Mouse (Mus musculus) left cerebral cortex, adult 8-10 months (tissue): ENCODE data around the gene Olfr1396. TPM values are rescaled to one million over a fixed set of nuclear protein-coding genes. Genes with fewer than 3 reads are reported as not detected.
A peak's percentile ranks its signal among the peaks of the same experiment; 100 is the strongest.
"Not testable (repeated sequence)": the region's sequence is repeated elsewhere in the genome, so short reads cannot be mapped to it uniquely, and the experiment has no call there.

Source experiments
- DNase-seq, 2 experiments: peaks; one replicate each; pipeline ENCODE4 v3.0.0; 2022; ENCODE audit warnings: low spot score in 2 of 2
- total RNA-seq, 4 experiments: library from RNA; stranded (reverse); gene quantifications; 2 replicates each; pipeline ENCODE4 v1.2.4; 2022

Gene Olfr1396
- total RNA-seq, 4 experiments from 2014 or later = not detected

DNA sequence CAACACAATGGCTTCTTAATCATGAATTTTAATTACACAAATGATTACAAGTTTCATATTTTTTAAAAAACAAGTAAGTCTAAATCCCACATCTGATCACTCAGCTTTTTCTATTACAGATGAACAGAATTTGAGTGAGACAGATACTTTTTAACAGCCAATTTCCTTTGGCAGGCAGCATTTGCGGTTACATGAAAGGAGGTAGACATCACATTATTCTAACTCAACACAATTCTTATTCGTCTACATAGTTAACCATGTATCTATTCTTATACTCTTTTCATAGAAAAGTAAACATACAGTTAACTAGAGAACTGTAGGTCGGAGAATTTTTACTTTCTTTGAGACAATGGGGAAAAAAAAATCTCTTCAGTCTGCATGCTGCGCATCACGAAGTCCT, 24.1 kb downstream of the Olfr1396 start:
- no peak for DNase-seq

DNA sequence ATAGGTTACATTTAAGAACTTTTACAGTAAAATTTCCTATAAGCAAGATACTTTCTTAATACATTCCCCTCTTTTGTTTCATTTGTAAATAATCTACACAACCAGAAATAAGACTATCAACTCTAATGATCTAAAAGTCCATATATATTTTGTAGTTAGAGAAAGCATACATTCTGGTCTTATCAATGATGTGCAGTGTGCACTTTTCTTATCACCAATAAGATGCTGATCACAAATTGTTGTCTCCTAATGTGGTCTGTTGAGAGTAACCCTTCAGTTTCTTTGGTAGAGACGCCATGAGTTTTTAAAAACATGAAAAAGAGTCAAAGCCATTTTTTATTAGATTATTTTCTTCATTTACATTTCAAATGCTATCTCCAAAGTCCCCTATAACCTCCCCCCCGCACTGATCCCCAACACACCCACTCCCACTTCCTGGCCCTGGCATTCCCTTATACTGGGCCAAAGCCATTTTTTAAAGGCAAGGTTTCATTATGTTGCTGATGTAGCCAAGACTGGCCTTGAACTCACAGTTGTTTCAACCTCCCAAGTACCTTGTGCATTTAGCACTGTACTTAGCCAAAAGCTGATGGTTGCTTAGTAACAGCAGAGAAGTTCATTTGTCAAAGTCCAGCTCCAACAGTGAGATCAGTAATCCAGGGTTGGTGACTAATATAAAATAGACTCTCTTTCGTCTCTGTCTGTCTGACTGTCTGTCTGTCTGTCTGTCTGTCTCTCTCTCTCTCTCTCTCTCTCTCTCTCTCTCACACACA, 24.8 kb downstream of the Olfr1396 start:
- no peak for DNase-seq

DNA sequence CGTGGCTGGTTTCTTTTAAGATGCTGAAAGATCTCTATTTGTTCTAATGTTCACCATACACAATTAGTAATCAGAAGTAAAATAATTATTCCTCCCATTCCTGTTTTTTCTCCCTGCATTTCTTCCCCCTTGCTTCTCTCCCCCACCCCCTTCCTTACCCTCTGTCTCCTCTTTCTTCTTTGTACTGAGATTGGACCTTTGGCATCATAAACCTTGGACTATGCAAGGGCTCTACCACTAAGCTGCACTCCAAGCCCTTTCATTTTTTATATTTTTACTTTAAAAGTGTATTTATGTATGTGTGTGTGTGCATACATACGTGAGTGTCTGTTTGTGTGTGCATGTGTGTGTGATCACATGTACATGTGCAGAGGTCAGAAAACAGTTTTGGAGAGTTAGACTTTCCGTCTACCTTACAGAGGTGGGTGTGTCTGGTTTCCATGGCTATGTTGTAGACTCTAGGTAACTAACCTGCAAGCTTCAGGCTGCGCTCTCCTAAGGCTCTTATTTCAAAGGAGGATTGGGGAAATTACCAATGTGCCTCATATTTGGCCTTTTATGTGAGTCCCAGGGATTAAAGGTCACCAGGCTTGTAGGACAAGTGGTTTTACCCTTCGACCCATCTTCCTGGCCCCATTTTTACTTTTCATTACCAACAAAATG, 25.6 kb downstream of the Olfr1396 start:
- DNase-seq = no peak

DNA sequence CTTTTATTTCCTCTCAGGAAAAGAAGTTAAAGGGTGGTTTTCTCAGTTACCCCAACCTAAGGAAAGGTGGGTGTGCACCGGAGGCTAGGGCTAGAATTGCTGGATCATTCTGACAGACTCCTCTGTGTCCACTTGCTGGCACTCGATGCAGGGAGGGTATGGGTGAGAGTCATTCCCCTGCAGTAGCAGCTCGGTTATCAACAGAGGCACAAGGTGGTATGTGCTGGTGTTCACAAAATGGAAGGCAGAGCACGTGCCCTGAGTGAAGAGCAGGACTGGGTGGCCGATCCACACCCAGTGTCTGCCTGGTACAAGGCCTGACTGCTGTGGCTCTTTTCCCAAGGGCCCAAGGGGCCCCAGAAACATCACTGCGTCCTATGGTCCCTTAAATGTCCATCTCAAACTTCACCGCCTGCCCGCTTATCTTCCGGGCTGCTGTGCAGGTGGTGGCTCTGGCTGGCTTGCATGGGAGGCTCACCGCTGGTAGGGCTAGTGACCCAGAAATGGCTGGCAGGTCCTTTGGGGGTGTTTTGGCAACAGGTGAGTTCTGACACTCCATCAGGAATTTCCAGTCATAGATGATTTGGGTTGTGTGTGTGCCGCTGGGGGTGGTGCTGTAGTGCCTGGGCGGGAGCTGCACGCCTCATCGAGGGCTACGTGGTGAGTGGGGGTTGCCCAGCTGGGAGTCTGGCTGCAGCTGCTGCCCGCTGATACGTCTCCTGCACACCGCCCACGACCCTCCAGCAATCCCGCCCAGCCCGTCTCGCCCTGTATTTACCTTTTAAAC, 26.7 kb downstream of the Olfr1396 start:
- no peak for DNase-seq

DNA sequence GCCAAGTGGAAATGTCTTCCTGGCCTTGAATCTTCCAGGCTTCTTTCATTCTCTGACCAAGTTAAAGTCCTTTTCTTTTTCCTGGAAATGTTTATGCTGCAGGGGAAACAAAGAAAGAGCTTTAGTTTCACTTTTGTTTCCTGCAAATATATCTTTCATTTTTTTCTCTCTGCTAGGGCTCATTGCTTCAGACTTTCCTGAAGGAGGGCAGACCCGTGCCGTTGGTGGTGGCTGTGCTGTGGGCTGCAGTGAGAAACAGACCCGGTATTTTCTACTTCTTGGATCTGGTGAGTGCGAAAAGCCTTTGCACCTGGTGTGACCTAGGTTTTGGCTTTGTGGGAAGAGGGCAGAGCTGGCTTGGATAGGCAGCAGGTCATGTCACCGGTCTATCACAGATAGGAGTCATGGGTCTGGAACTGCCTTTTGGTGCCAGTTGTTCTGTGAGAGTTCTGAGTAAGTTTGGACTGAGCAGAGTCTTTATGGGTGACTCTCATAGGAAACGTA, 27.8 kb downstream of the Olfr1396 start:
- no peak for DNase-seq

DNA sequence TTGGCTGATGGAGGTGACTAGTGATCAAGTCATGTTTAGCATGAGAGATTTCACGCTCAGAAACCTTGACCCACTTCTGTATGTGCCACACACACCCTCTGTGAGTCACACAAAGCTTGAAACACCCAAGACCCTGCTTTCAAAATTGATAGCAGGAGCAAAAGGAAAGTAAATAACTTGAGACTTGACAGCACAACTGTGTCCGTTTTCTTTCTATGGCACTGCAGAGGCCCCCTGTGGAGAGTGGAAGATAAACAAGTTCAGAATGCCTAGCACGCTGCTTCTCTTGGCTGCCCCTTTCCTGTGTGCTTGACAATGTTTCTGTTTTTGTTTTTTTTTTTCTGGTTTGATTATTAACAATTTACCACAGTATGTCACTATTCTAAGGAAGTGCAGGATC, 29.8 kb downstream of the Olfr1396 start:
- no peak for DNase-seq

DNA sequence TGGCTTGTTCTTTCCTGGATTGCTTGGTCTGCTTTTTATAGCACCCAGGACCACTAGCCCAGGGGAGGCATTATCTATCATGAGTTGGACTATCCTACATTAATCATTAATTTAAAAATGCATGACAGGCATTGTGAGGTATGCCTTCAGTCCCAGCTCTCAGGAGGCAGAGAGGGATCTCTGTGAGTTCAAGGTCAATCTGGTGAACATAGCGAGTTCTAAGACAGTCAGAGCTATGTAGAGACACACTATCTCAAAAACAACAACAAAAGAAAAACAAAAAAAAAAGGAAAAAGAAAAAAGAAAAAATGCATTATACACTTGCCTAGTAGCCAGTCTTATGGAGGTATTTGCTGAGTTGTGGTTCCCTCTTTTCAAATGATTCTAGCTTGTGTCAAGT, 30.3 kb downstream of the Olfr1396 start:
- no peak for DNase-seq

DNA sequence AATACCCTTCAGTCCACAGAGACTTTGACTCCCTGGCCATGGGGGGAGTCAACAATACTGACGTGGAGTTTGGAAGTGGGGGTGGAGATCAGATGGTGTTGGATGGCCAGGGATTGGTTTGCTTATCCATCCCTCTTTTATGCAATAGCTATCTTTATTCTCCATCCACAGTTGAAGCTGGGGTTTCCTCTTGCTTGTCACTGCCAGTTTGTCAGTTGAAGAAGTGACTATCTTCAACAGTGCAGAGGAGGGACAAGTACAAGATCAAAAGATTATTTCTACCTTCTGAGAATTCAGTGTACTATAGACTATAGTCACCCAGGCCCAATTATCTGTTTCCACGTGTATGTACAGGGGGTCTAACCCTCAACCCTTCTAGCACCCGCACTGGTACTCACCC, 30.9 kb downstream of the Olfr1396 start:
- DNase-seq = no peak

DNA sequence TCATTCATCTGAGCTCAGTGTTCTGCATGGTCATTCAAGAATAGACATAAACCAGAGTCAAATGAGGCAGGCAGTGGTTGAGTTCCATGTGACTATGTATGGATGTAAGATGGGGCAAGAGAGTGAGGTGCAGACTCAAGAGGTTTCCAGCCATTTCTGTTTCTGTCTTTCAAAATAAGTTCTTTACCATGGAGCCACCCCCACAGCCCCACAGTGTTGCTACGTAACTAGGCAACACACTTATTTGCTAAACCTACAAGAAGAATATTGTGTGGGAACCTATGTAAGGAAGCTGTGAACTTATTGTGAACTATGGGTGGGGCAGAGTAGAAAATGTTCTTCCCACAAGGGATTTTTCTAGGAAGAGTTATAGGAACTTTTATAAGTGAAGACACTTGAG, 31.5 kb downstream of the Olfr1396 start:
- DNase-seq = peak in 1 of 2 experiments; percentile 16

DNA sequence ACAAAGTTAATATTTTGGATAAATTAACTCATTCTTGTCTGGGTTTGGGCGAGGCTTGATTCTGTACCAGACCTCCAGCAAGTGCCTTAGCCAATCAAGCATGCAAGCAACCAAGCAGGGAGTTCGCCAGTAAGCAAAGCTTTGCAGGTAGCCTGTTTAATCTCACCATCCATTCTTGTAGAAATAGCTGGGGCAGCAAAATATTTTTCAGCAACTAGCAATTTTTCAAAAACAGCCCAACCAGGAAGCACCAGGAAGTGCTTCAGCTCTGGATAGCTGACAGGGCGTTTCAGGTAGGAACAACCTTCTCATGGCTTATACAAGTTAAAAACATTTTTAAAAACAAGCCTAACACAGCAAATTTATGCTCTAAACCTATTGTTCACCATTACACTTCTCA, 32.8 kb downstream of the Olfr1396 start:
- no peak for DNase-seq

DNA sequence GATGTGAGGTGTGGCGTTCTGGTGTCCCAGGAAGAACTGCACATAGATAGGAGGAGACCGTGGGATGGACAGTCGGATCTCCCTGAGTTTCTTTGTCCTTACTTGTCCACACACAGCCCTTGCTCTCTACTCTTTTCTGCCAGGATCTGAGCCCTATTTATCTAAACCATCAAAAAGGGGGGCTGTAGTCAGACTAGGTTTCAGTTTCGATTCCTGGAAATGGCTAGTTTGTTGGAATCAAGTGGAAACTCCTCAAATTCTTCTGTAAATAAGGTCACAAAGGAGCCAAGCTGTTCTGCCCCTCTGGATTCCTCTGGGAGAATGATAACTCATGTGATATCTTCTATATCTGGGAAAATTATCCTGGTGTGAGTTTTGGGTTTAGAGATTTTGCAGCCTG, 33.3 kb downstream of the Olfr1396 start:
- no peak for DNase-seq

DNA sequence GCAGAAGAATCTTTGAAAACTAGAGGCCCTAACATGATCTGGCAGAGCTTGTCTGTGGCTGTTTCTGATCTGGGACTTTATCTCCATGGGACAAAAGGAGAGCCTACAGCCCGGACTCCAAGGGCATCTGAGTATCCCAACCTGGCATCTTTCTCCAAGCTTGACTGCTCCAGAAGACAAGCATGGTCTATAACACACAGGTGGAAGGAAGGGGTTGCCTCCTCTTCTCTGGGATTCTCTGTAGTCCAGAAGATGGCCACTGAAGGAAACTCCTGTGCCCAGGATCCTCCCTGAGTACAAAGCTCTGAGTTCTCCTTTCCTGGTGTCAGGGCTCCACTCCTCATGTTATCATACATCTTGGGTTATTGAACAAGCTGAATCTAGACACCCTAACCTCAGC, 34.0 kb downstream of the Olfr1396 start:
- no peak for DNase-seq

DNA sequence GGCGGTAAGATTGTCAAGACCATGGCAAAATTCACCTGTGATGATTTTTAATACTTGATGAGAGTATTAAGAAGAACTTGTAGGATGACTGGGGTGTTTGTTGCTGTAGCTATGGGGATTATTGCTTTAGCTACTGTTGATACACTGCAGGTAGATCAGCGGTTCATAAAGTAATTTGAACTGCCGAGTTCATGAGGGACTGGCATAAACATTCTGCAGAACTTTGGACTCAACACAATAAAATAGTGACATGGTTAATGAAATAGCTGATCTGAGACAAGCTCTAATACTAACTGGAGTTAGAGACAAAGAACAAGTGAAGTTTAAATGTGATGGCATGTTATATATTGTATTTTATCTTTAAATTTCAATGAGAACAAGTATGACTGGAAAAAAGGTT, 36.0 kb downstream of the Olfr1396 start:
- DNase-seq = no peak

DNA sequence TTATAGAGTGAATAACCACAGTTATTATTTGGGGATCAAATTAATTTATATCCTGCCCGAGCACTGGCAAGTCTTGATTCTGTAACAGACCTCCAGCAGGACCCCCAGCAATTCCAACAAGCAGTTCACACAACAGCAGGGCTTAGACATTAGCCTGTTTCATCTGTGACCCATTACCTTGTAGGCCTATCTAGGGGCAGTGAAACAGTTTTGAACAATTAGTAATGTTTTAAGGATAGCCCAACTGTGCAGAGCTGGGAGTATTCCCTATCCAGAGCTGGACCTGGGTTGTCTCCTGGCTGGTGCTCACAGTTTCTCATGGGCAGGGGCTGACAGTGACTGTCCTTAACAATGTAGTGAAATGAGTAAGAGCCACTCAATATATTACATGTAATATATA, 37.7 kb downstream of the Olfr1396 start:
- no peak for DNase-seq

DNA sequence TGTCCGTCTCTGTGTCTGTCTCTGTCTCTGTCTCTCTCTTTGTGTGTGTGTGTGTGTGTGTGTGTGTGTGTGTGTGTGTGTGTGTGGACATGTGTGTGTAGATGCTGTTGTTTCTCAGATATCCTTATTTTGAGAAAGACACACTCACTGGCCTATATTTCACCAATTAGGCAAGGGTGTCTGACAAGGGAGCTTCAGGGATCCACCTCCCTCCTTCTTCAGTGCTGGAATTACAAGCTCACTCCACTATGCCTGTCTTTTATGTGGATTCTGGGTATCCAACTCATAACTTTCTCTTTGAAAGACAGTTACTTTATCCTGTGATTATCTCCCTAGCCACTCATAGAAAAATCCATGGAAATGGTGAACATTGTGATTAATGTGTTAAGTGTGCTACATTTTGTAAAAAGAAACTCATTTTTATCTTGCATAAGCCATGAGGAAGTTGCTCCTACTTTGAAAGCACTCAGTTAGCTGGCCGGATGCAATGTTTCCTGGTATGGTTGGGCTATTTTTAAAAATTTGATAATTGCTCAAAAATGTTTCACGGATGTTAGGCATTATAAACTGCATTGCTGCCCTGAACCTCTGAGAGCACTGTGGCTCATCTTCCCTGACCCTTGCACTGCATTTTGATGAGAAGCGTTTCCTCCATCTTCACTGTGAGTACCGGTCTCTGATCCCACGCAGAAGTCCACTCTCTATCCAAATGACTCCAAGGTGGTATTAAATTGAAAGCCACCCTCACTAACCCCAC, 38.5 kb downstream of the Olfr1396 start, which contains the start of gene Ifi47:
TSS of gene Ifi47 (plus strand) at position 587 of the 757 bp plus-strand sequence.
- not testable (repeated sequence) for DNase-seq

DNA sequence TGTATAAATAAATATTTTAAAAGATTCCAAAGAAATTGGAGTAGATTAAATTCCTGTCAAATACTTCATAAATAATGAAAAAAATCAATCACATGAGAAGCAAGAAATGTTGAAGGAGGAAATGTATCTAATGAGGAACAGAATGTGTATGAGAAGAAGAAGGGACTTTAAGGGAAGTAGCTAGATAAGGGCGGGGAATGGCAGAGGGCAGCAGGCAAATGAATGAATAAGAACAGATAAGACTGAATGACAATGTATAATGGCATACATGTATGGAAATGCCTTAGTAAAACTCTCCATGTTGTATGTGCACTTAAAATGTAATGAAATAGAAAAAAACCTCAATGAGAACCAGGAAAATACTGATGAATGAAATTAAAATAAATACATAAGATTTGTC, 46.3 kb downstream of the Olfr1396 start:
- no peak for DNase-seq

DNA sequence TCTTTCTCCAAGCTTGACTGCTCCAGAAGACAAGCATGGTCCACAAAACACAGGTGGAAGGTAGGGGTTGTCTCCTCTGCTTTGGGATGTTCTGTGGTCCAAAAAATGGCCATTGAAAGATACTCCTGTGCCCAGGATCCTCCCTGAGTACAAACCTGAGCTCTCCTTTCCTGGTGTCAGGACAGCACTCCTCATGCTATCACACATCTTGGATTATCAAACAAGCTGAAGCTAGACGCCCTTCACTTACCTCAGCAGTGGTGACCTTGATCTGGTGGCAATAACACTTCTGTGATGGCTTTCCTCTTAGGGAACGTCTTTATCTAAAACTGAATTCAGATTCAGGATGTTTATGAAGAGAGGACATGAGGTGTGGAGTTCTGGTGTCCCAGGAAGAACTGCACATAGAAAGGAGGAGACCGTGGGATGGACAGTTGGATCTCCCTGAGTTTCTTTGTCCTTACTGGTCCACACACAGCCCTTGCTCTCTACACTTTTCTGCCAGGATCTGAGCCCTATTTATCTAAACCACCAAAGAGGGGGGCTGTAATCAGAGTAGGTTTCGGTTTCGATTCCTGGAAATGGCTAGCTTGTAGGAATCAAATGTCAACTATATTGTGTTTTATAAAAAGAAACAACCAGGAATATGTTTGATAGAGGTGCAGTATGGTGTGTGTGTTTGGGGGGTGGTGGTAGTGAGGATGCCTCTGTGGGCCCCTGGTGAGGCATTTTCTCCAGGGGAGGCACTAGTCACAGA, 50.8 kb downstream of the Olfr1396 start, which contains the start of gene Tgtp2:
TSS of gene Tgtp2 (minus strand) at position 494 of the 757 bp plus-strand sequence.
- not testable (repeated sequence) for DNase-seq

DNA sequence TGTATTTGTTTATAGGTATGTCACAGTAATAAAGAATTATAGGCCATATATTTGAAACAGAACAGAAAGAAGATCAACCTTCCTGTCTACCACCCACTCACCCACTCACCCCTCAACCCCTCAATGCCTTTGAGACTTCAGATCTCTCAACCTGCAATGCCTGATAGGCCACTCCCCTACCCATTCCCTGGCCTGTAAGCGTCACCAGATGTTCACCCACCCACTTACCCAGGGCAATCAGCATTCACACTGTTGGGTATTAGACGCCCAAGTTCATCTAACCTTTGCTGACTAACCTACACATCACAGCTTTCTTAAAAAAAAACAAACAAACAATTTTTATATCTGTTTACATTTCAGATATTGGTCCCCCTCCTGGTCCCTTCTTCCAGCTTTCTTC, 52.8 kb downstream of the Olfr1396 start:
- DNase-seq = not testable (repeated sequence)

DNA sequence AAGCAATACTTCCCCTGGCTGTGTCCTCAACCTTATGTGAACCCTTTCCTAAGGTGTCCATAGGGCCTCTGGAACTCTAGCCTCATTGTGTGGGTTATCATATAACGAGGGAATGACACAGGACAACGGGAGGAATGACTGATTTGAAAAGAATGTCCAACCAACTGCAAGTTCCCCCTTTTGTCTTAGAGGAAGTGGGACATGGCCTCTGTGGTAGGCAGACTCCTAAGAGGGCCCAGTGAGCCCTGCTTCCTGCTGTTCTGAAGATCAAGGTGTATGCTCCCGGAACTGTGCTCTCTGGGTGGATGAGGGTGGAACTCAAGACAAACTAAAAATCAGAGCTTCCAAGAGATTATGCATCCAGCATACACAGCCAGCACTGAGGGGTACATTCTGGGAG, 54.6 kb downstream of the Olfr1396 start:
- DNase-seq = not testable (repeated sequence)
